Mouse (Mus musculus): Measurements from ENCODE around the gene Phtf2.

- no peak for TF ChIP-seq HCFC1 (IDR thresholded peaks at IDR 0.05; ENCODE audit: borderline replicate concordance, insufficient read depth, low read length)
- no peak for TF ChIP-seq ZC3H11A (IDR thresholded peaks at IDR 0.05; ENCODE audit: borderline replicate concordance, low read depth, low read length)
- no peak for TF ChIP-seq ZNF384 (IDR thresholded peaks at IDR 0.05; ENCODE audit: low read depth, low read length)
Observed at GRCm38 (mm10) chr5:20855066-20855465, 26.9 kb downstream of the Phtf2 start.
